Mouse (Mus musculus) heart, embryonic 15.5 days (tissue): ENCODE results near the gene Trpm3. TPM values are rescaled to one million over a fixed set of nuclear protein-coding genes. Genes with fewer than 3 reads are reported as not detected.

ENCODE experiments used
- ATAC-seq: fragments of 200-750 bp; cut with Nextera tagmentation; replicated peaks from 2 replicates; pipeline ENCODE4 v1.8.0; 2017; ENCODE audit warnings: low read depth, moderate TSS enrichment; ENCODE audit not compliant: insufficient number of reproducible peaks, insufficient read depth, low FRiP score
- H3K27ac ChIP-seq: fragments of 300-500 bp; sonication (generic); 2 replicates; pipeline ENCODE4 v1.5.1; 2015; ENCODE audit warnings: mild to moderate bottlenecking, inconsistent platforms
- H3K27me3 ChIP-seq: fragments of 300-500 bp; sonication (generic); 2 replicates; pipeline ENCODE4 v1.6.1; 2015; ENCODE audit warnings: inconsistent platforms
- H3K36me3 ChIP-seq: fragments of 300-500 bp; sonication (generic); 2 replicates; pipeline ENCODE4 v1.6.1; 2015; ENCODE audit warnings: mild to moderate bottlenecking, inconsistent platforms
- H3K4me1 ChIP-seq: fragments of 300-500 bp; sonication (generic); replicated peaks from 2 replicates; pipeline ENCODE4 v1.6.1; 2015; ENCODE audit warnings: inconsistent platforms
- H3K4me2 ChIP-seq: fragments of 300-500 bp; sonication (generic); 2 replicates; pipeline ENCODE4 v1.6.1; 2015; ENCODE audit warnings: inconsistent platforms, mild to moderate bottlenecking, moderate library complexity
- H3K4me3 ChIP-seq: fragments of 300-500 bp; sonication (generic); 2 replicates; pipeline ENCODE4 v1.5.1; 2015; ENCODE audit warnings: mild to moderate bottlenecking, inconsistent platforms
- H3K9ac ChIP-seq: fragments of 300-500 bp; sonication (generic); 2 replicates; pipeline ENCODE4 v1.6.1; 2015; ENCODE audit warnings: mild to moderate bottlenecking, inconsistent platforms
- H3K9me3 ChIP-seq: fragments of 300-500 bp; sonication (generic); replicated peaks from 2 replicates; pipeline ENCODE4 v1.6.1; 2016; ENCODE audit warnings: inconsistent platforms
- WGBS: fragments of 180-500 bp; shearing (Covaris S2); methylation state at CpG from one replicate; pipeline ENCODE4 v1.1.7; 2015; ENCODE audit warnings: mixed read lengths; 5-methylcytosine and 5-hydroxymethylcytosine counted together
- polyA plus RNA-seq: library from polyadenylated mRNA; unstranded; fragments of >200 nt; fragmentation: Nextera tagmentation; extraction: Ambion mirVana; gene quantifications from 2 replicates; pipeline ENCODE4 v1.2.1, GENCODE M21; 2015

The Trpm3 gene
- polyA plus RNA-seq, result 0.55 and 0.87 TPM in 2 replicates

DNA sequence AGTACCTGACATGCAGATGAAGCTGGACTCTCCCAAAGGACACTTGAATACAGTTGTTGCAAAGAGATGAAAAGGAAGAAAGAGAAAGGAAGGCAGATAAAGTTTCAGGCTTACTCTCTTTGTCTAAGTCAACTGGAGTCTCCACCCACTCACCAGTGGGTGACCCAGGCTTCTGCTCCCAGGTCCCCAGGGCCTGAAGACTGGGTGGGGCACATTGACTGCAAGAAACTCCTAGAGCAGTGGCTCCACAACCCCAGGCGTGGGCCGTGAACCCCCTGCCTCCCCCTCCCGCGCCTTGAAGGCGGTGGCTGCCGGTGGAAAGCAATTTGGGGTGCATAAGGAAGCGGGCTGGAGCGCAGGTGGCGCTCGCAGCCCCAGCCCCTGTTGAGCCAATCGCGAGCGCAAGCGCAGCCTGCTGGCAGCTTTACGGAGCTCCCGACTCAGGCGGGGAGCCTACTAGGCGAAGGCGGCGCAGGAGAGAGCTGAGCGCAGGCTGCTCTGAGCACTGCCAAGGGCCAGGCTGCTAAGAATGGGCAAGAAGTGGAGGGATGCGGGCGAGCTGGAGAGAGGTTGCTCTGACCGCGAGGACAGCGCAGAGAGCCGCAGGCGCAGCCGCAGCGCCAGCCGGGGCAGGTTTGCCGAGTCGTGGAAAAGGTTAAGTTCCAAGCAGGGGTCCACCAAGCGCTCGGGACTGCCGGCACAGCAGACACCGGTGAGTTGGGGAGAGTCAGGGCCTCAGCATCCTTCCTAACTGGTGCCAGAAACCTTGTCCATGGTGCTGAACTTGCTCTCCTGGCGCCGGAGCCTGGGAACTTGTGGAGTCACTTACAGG, at the start of gene Trpm3:
TSS of gene Trpm3 (plus strand) at position 457 of the 832 bp plus-strand sequence.
- Histone ChIP-seq H3K9me3 (no peaks in the 10 kb centered on the region), H3K36me3 (no peaks in the 10 kb centered on the region), H3K4me2 (peak within 1 kb of the TSS; percentile 59), H3K27me3 (peaks cover 12% of the 10 kb centered on the region; the same call in 1 of the 2 replicates), H3K9ac (no peak within 1 kb of the TSS), H3K27ac (no peak within 1 kb of the TSS), H3K4me3 (peak within 1 kb of the TSS; percentile 37), H3K4me1 (peaks cover 5% of the 10 kb centered on the region)
- peak; percentile 84 for ATAC-seq
- 3% methylated on average over 39 of the region's 39 CpGs for WGBS

DNA sequence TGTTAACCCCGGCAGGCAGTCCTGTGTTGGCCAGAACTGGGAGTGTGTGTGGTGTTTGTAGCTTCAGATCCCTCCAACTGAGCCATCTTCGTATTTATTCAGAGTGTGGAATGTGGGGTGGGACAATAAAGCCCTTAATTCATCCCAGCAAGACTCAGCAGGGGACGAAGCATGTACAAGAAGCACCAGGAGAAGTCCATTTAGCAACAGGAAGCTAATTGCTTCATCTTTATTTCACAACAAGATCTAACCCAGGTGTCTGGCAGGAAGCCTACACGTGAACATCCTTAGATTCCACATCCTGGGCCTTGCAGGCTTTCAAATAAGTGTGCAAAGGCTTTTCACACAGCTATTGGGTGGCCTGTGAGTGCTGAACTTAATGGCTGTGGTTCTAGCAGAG, 38.3 kb upstream of the Trpm3 start:
- ATAC-seq, result no peak
- Histone ChIP-seq H3K9me3 (no peaks in the 10 kb centered on the region), H3K36me3 (no peaks in the 10 kb centered on the region), H3K9ac (no peak overlapping the region), H3K4me3 (no peak overlapping the region), H3K4me1 (no peaks in the 10 kb centered on the region), H3K4me2 (no peak overlapping the region), H3K27ac (no peak overlapping the region), H3K27me3 (no peaks in the 10 kb centered on the region)
- WGBS, result 55% methylated on average over 4 of the region's 4 CpGs

DNA sequence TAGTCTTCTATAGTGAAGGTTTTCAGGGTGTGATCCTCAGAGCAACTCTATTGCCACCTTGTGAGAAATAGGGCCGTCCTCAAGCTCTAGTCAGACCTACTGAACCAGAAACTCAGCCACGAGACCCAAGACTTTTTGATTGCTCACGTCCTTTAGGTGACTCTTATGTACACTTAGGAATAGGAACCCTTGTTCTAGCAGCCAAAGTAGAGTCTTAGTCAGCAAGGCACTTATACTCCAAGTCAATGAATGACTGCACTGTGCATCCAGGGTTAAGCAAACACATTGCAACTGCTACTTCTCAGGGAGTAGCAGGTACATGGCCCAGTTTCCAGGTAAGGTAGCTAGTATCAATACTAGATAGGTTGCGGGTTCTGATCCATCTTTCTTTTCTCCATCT, 35.0 kb upstream of the Trpm3 start:
- WGBS, result 77% methylated on average over 4 of the region's 4 CpGs

DNA sequence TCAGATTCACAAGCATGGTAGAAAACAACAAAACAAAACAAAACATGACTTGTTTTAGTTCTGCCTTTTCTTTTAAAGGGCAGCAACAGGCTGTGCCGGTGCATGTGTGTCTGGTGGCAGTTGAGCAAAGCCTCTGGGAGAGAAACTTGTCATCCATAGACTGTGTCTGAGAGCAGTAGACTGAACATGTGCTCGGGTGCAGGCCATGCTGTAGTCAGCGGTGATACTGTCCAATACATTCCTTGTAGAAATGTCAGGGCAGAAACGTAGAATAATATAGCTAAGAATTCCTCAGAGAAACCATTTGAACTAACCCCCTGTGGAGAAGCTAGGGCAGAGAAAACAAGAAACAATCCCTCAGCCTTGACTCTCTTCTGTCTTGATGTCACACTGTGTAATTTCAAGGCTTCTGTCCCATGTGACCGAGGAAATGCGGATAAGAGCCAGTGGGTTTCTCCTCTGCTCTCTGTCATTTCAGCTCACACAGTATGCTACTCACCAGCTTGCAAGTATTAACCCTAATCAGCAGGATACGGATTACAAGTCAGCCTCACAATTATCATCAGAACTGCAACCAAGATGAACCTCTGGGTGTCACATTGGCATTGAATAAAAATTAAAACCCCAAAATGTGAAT, 33.9 kb upstream of the Trpm3 start:
- Histone ChIP-seq H3K9me3 (no peaks in the 10 kb centered on the region), H3K4me3 (no peak overlapping the region), H3K36me3 (no peaks in the 10 kb centered on the region), H3K4me1 (no peaks in the 10 kb centered on the region), H3K27ac (no peak overlapping the region), H3K27me3 (no peaks in the 10 kb centered on the region), H3K9ac (no peak overlapping the region), H3K4me2 (no peak overlapping the region)
- ATAC-seq, result no peak
- WGBS, result 65% methylated on average over 7 of the region's 7 CpGs

More for the DNA sequence above, 35.0 kb upstream of the Trpm3 start:
- no peaks in the 10 kb centered on the region for H3K36me3 ChIP-seq
- no peaks in the 10 kb centered on the region for H3K4me1 ChIP-seq
- H3K4me3 ChIP-seq, result no peak overlapping the region
- H3K27ac ChIP-seq, result no peak overlapping the region
- H3K27me3 ChIP-seq, result no peaks in the 10 kb centered on the region
- no peak overlapping the region for H3K9ac ChIP-seq
- ATAC-seq, result no peak
- no peak overlapping the region for H3K4me2 ChIP-seq
- no peaks in the 10 kb centered on the region for H3K9me3 ChIP-seq

DNA sequence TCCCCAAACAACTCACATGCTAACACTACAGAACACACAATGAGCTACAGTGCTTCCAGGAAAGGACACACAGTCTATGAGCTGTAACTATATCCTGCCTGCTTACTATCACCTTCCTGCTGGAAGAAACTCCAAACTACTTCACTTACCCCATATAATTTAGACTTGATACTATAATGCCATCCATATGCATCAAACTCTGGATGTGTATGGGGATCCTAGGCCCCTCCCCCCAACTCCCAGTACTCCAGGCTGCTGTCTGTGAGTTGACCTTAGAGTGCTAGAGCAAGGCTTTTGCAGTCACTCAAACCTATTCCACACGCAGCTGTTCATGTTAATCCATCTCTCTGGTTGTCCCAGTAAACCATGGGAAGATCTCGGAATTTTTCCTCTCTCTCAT, 33.2 kb upstream of the Trpm3 start:
- Histone ChIP-seq H3K4me1 (no peaks in the 10 kb centered on the region), H3K9me3 (no peaks in the 10 kb centered on the region), H3K4me3 (no peak overlapping the region), H3K27me3 (no peaks in the 10 kb centered on the region), H3K9ac (no peak overlapping the region), H3K4me2 (no peak overlapping the region), H3K36me3 (no peaks in the 10 kb centered on the region), H3K27ac (no peak overlapping the region)
- ATAC-seq, result no peak
- 62% methylated on average over 2 of the region's 2 CpGs for WGBS

DNA sequence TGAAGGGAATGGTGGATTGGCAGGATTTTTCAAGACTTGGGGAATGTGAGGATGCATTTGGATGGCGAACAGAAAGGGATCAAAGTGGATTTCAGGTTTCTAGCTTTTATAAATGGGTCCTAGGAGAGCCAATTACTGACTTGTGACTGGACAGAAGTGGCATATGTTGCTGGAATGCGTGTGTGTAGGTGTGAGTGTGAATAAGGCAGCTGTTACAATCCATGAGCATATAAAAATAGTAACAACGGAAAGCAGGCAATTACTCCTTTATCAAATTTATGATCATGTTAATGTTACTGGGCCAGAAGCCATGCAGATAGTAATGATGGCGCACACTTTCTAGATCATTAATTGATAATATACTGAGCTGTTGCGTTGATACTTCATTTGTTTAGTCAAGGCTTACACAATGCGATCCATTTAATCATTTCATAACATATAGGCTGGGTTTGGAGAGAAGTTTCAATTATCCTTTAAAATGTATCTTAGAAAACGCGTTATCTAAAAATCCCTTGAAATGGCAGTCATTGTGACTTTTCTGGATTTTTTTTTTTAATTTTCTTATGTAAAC, 29.9 kb upstream of the Trpm3 start:
- no peaks in the 10 kb centered on the region for H3K36me3 ChIP-seq
- H3K9me3 ChIP-seq, result no peaks in the 10 kb centered on the region
- no peak overlapping the region for H3K4me3 ChIP-seq
- 81% methylated on average over 8 of the region's 8 CpGs for WGBS
- ATAC-seq, result no peak
- no peaks in the 10 kb centered on the region for H3K4me1 ChIP-seq
- H3K9ac ChIP-seq, result no peak overlapping the region
- no peaks in the 10 kb centered on the region for H3K27me3 ChIP-seq
- no peak overlapping the region for H3K4me2 ChIP-seq
- no peak overlapping the region for H3K27ac ChIP-seq

DNA sequence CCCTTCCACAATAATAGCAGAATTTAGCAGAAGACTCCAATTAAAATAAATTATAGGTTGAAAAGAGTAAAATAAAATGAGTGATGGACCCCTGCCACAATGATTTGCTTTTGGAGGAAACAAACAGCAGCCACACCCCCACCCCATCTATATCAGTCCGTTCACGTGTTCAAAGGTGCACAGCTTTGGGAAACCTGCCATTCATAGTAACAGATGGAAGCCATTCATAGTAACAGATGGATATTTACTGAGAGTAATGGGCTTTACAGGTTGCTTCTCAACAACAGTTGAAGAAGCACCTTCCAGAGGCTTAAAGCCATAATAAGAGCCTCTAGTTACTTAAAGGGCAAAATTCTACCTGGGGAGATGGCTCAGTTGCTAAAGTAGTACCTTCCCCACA, 17.9 kb upstream of the Trpm3 start:
- WGBS, result 83% methylated on average over 2 of the region's 2 CpGs
- H3K36me3 ChIP-seq, result no peaks in the 10 kb centered on the region
- no peaks in the 10 kb centered on the region for H3K27me3 ChIP-seq
- no peak overlapping the region for H3K4me2 ChIP-seq
- ATAC-seq, result no peak
- H3K9me3 ChIP-seq, result no peaks in the 10 kb centered on the region
- H3K9ac ChIP-seq, result no peak overlapping the region
- H3K4me3 ChIP-seq, result no peak overlapping the region
- H3K4me1 ChIP-seq, result no peaks in the 10 kb centered on the region
- H3K27ac ChIP-seq, result no peak overlapping the region

DNA sequence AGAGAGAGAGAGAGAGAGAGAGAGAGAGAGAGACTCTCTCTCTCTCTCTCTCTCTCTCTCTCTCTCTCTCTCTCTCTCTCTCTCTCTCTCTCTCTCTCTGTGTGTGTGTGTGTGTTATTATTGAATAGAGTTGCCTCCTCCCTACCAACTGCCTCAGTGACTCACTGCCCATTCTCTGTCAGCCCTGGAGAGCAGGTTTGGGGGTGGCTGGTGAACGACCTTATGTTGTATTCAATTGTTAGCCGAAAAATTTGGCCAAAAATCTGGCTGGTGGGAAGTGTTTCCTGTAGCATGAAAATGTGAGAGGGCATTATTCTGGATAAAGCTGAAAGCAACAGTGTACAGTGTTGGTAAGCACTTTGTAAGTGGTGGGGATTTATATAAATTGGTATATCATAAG, 17.2 kb upstream of the Trpm3 start:
- H3K4me2 ChIP-seq, result no peak overlapping the region
- no peaks in the 10 kb centered on the region for H3K4me1 ChIP-seq
- no peaks in the 10 kb centered on the region for H3K27me3 ChIP-seq
- no peak for ATAC-seq
- H3K4me3 ChIP-seq, result no peak overlapping the region
- no peak overlapping the region for H3K9ac ChIP-seq
- H3K9me3 ChIP-seq, result no peaks in the 10 kb centered on the region
- WGBS, result 63% methylated on average over 2 of the region's 2 CpGs
- no peak overlapping the region for H3K27ac ChIP-seq
- no peaks in the 10 kb centered on the region for H3K36me3 ChIP-seq

DNA sequence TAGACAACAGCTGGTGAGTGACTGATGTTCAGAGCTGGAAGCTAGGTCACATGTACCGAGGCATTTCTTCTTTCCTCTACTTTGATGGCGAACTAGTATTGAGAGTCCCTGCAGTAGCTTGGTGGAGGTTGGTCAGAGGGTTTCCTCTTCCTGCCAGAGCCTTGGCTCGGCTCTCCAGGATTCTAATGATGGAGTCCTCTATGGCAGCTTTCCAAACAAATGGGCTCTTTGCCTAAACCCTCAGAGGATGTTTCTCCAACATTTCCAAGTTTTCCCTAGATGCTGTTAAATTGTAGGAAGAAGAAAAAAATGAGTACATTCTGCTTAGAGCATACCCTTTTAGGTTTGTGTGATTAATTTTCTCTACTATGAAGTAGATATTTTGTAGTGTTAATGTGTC, 6.2 kb upstream of the Trpm3 start:
- Histone ChIP-seq H3K4me3 (no peak overlapping the region), H3K4me2 (no peak overlapping the region), H3K9me3 (no peaks in the 10 kb centered on the region), H3K27ac (no peak overlapping the region), H3K4me1 (no peaks in the 10 kb centered on the region), H3K36me3 (no peaks in the 10 kb centered on the region), H3K9ac (no peak overlapping the region), H3K27me3 (peaks cover 2% of the 10 kb centered on the region; the same call in 1 of the 2 replicates)
- no peak for ATAC-seq
- 51% methylated on average over 3 of the region's 3 CpGs for WGBS

DNA sequence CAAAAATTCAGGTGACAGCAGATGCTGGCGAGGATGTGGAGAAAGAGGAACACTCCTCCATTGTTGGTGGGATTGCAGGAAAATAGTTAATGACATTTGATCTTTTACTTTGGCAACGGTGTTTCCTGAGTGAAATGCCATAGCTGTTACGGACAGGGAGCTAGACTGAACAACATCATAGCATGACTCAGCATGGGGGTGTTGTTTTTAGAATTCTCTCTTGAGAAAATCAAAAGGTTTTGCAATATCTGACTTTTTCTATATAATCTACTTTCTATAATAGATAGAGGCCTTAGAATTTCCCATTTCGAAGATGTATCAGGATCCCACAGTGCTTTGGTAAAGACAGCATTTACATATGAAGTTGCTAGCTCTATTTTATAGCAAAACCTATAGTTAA, 39.7 kb downstream of the Trpm3 start:
- WGBS, result 67% methylated on average over 4 of the region's 4 CpGs
- Histone ChIP-seq H3K9me3 (no peaks in the 10 kb centered on the region), H3K4me1 (no peaks in the 10 kb centered on the region), H3K9ac (no peak overlapping the region), H3K27ac (no peak overlapping the region), H3K36me3 (no peaks in the 10 kb centered on the region), H3K4me2 (no peak overlapping the region), H3K4me3 (no peak overlapping the region), H3K27me3 (no peaks in the 10 kb centered on the region)
- no peak for ATAC-seq

DNA sequence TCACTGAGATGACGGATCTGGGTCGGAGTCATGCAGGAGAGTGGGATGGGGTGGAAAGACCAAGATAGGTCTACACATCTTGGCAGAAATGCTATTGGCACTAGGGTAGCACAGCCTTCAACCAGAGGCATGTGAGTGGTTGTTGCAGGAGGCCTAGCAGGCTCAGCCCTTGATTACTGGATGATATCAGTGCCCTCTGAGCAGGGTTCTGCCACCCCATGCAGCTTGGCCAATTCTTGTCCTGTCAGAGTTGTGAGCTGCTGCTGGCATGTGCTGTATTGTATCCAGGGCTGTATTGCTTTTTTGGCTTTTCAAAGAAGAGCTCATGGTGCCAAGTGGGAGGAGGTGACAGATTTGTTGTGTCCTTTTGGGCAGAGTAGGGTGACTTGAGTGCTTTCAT, 40.2 kb downstream of the Trpm3 start:
- no peak overlapping the region for H3K4me2 ChIP-seq
- ATAC-seq, result no peak
- H3K27ac ChIP-seq, result no peak overlapping the region
- H3K27me3 ChIP-seq, result no peaks in the 10 kb centered on the region
- H3K9me3 ChIP-seq, result no peaks in the 10 kb centered on the region
- no peaks in the 10 kb centered on the region for H3K36me3 ChIP-seq
- H3K4me3 ChIP-seq, result no peak overlapping the region
- WGBS, result 91% methylated on average over 2 of the region's 2 CpGs
- no peak overlapping the region for H3K9ac ChIP-seq
- H3K4me1 ChIP-seq, result no peaks in the 10 kb centered on the region
